Mouse (Mus musculus): ENCODE measurements around the gene Gm11273.

DNA sequence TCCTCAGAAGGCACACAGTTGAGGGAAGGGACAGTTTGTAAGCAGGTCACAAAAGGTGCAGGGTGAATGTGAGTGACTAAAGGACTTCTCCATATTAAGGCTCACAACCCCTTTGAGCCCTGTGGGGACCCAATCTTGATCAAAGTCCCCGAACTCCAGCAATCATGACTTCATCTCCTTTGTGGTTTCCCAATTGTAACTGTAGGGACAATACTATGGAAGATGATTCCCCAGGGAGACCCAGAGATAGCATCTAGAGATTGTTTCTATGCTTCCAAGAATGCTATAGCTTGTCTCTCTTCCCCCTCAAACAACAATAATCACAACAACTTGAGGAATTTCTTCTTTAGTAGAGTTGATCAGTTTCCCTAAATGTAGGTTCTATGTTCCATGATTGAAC is 41.5 kb upstream of the Gm11273 start, which contains the start of gene Olfr1366:
- TF ChIP-seq EP300 (IDR thresholded peaks at IDR 0.05): no peak
- TF ChIP-seq CTCF (IDR thresholded peaks at IDR 0.05): no peak
